Mouse (Mus musculus): ENCODE measurements around the gene Ube2v1.
"Not testable (repeated sequence)": the region's sequence is repeated elsewhere in the genome, so short reads cannot be mapped to it uniquely, and the experiment has no call there.

Ube2v1 gene

GRCm38 (mm10) chr2:167654911-167655600 is 23.2 kb upstream of the Ube2v1 start:
- DNase-seq (ENCODE audit: low read depth, low spot score), result no peak

GRCm38 (mm10) chr2:167652694-167653093 is 20.8 kb upstream of the Ube2v1 start:
- no peak for DNase-seq (ENCODE audit: low read depth, low spot score)

GRCm38 (mm10) chr2:167651622-167652021 is 19.7 kb upstream of the Ube2v1 start:
- DNase-seq (ENCODE audit: low read depth, low spot score), result peak; percentile 85

- DNase-seq (ENCODE audit: low read depth, low spot score), result no peak
These were observed 17.6 kb upstream of the Ube2v1 start for GRCm38 (mm10) chr2:167649290-167650032.

- DNase-seq (ENCODE audit: low read depth, low spot score), result no peak
These were observed 14.5 kb upstream of the Ube2v1 start for GRCm38 (mm10) chr2:167646411-167646810.

GRCm38 (mm10) chr2:167643356-167644052 is 11.6 kb upstream of the Ube2v1 start:
- not testable (repeated sequence) for DNase-seq (ENCODE audit: low read depth, low spot score)

- DNase-seq (ENCODE audit: low read depth, low spot score), result no peak
These were observed 10.3 kb upstream of the Ube2v1 start for GRCm38 (mm10) chr2:167642164-167642563.

- DNase-seq (ENCODE audit: low read depth, low spot score), result peak; percentile 36
These were observed 9.4 kb upstream of the Ube2v1 start for GRCm38 (mm10) chr2:167641337-167641736.

- no peak for DNase-seq (ENCODE audit: low read depth, low spot score)
These were observed 8.4 kb upstream of the Ube2v1 start for GRCm38 (mm10) chr2:167640279-167640678.

- DNase-seq (ENCODE audit: low read depth, low spot score), result no peak
These were observed 3.1 kb upstream of the Ube2v1 start for GRCm38 (mm10) chr2:167634865-167635512.

GRCm38 (mm10) chr2:167634338-167634770 is 2.5 kb upstream of the Ube2v1 start:
- DNase-seq (ENCODE audit: low read depth, low spot score), result peak; percentile 100

GRCm38 (mm10) chr2:167633537-167633872 is 1.6 kb upstream of the Ube2v1 start:
- DNase-seq (ENCODE audit: low read depth, low spot score), result no peak

- DNase-seq (ENCODE audit: low read depth, low spot score), result no peak
These were observed 1.0 kb upstream of the Ube2v1 start for GRCm38 (mm10) chr2:167632731-167633536.

- peak; percentile 35 for DNase-seq (ENCODE audit: low read depth, low spot score)
These were observed 709 bp downstream of the Ube2v1 start for GRCm38 (mm10) chr2:167631181-167631590.

- DNase-seq (ENCODE audit: low read depth, low spot score), result no peak
These were observed 1.5 kb downstream of the Ube2v1 start for GRCm38 (mm10) chr2:167630421-167630820.

GRCm38 (mm10) chr2:167629665-167630209 is 2.2 kb downstream of the Ube2v1 start:
- DNase-seq (ENCODE audit: low read depth, low spot score), result no peak

GRCm38 (mm10) chr2:167628872-167629271 is 3.0 kb downstream of the Ube2v1 start:
- no peak for DNase-seq (ENCODE audit: low read depth, low spot score)

GRCm38 (mm10) chr2:167627019-167627418 is 4.9 kb downstream of the Ube2v1 start:
- no peak for DNase-seq (ENCODE audit: low read depth, low spot score)

GRCm38 (mm10) chr2:167625670-167626069 is 6.2 kb downstream of the Ube2v1 start:
- peak; percentile 48 for DNase-seq (ENCODE audit: low read depth, low spot score)

GRCm38 (mm10) chr2:167624368-167625075 is 7.4 kb downstream of the Ube2v1 start:
- no peak for DNase-seq (ENCODE audit: low read depth, low spot score)

All from brain, adult 2 months (tissue).